Mouse (Mus musculus) forebrain, postnatal 0 days (tissue): Measurements from ENCODE around the gene Ddx3y. TPM values are rescaled to one million over a fixed set of nuclear protein-coding genes. Genes with fewer than 3 reads are reported as not detected.

ENCODE experiments used
- ATAC-seq: fragments of 200-750 bp; cut with Nextera tagmentation; 2 replicates; pipeline ENCODE4 v1.8.0; 2017; ENCODE audit warnings: mild to moderate bottlenecking, moderate library complexity
- DNase-seq: peaks from one replicate; pipeline ENCODE4 v3.0.0-alpha.2; 2015
- H3K27ac ChIP-seq: fragments of 300-500 bp; sonication (generic); 2 replicates; pipeline ENCODE4 v1.5.1; 2014; ENCODE audit warnings: low read depth, mild to moderate bottlenecking, antibody characterized with exemption, low read length, moderate library complexity, mixed read lengths
- H3K27me3 ChIP-seq: fragments of 300-500 bp; sonication (generic); 2 replicates; pipeline ENCODE4 v1.6.1; 2014; ENCODE audit warnings: mild to moderate bottlenecking, low read length, mixed read lengths; ENCODE audit not compliant: insufficient read depth
- H3K36me3 ChIP-seq: fragments of 300-500 bp; sonication (generic); 2 replicates; pipeline ENCODE4 v1.6.1; 2014; ENCODE audit warnings: mild to moderate bottlenecking, moderate library complexity; ENCODE audit not compliant: insufficient read depth
- H3K4me1 ChIP-seq: fragments of 300-500 bp; sonication (generic); 2 replicates; pipeline ENCODE4 v1.6.1; 2014; ENCODE audit warnings: antibody characterized with exemption; ENCODE audit not compliant: insufficient read depth
- H3K4me2 ChIP-seq: fragments of 300-500 bp; sonication (generic); 2 replicates; pipeline ENCODE4 v1.6.1; 2014; ENCODE audit warnings: low read depth, mild to moderate bottlenecking, moderate library complexity
- H3K4me3 ChIP-seq: fragments of 300-500 bp; sonication (generic); 2 replicates; pipeline ENCODE4 v1.5.1; 2014; ENCODE audit warnings: low read depth, low read length, mixed read lengths
- H3K9ac ChIP-seq: fragments of 300-500 bp; sonication (generic); 2 replicates; pipeline ENCODE4 v1.6.1; 2014; ENCODE audit warnings: mild to moderate bottlenecking
- H3K9me3 ChIP-seq: fragments of 300-500 bp; sonication (generic); 2 replicates; pipeline ENCODE4 v1.6.1; 2016; ENCODE audit warnings: low read length
- CTCF ChIP-seq: sonication (generic); IDR thresholded peaks from 2 replicates; pipeline ENCODE4 v1.5.1; 2016; ENCODE audit warnings: antibody characterized with exemption, control low read depth, low read depth
- WGBS: fragments of 180-500 bp; shearing (Covaris S2); extraction: QIAGEN DNeasy Blood & Tissue Kit; methylation state at CpG from one replicate; pipeline ENCODE4 v1.1.7; 2014; 5-methylcytosine and 5-hydroxymethylcytosine counted together
- polyA plus RNA-seq: library from polyadenylated mRNA; unstranded; fragments of >200 nt; fragmentation: Nextera tagmentation; extraction: Ambion mirVana; gene quantifications from 2 replicates; pipeline ENCODE4 v1.2.1, GENCODE M21; 2015
- total RNA-seq: library from RNA; depleted of rRNA; stranded (reverse); fragments of >200 nt; gene quantifications from 2 replicates; pipeline ENCODE4 v1.2.3, GENCODE M21; 2014; rRNA removed

Gene Ddx3y
- total RNA-seq: 31.9 and 34.7 TPM in 2 replicates
- polyA plus RNA-seq: 38.7 TPM in 1 of 2 replicates, not detected in the other

GRCm38 (mm10) chrY:1286171-1286795 lies at the start of gene Ddx3y:
TSS of gene Ddx3y (minus strand) at chrY:1286629.
- no peaks in the 10 kb centered on the region for H3K36me3 ChIP-seq
- H3K27me3 ChIP-seq: no peaks in the 10 kb centered on the region
- peak within 1 kb of the TSS; percentile 40 for H3K4me3 ChIP-seq
- peak within 1 kb of the TSS; percentile 27 for H3K4me2 ChIP-seq
- peak within 1 kb of the TSS; percentile 40; the same call in 1 of the 2 replicates for H3K9ac ChIP-seq
- H3K4me1 ChIP-seq: no peaks in the 10 kb centered on the region
- DNase-seq (peak; percentile 81), ATAC-seq (peak; percentile 98)
- H3K27ac ChIP-seq: peak within 1 kb of the TSS; percentile 50; the same call in 1 of the 2 replicates
- no peak for TF ChIP-seq CTCF
- WGBS: 1% methylated on average over 30 of the region's 31 CpGs
- no peaks in the 10 kb centered on the region for H3K9me3 ChIP-seq

DNA sequence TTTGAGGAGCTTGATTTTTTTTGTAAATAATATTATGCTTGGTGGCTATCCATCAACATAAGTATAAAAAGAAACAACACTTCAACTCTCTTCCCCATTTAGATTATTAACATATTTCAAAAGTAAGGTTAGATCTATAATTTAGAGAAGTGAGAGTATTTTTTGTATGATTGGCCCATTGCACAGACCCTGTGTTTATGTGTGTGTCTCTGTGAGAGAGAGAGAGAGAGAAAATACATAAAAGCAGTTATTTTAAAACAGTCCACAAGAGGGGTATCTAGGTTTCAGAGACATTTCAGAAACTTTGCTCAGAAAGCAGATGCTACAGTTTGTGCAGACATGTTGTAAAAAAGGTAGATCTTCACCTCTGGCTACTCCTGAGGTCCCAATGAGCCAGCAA lies 7.3 kb upstream of the Ddx3y start:
- no peak overlapping the region for H3K4me2 ChIP-seq
- no peaks in the 10 kb centered on the region for H3K4me1 ChIP-seq
- H3K4me3 ChIP-seq: no peak overlapping the region
- H3K36me3 ChIP-seq: no peaks in the 10 kb centered on the region
- H3K9ac ChIP-seq: no peak overlapping the region
- no peak for TF ChIP-seq CTCF
- ATAC-seq (no peak), DNase-seq (no peak)
- no peaks in the 10 kb centered on the region for H3K9me3 ChIP-seq
- no peak overlapping the region for H3K27ac ChIP-seq
- no peaks in the 10 kb centered on the region for H3K27me3 ChIP-seq

- peak; percentile 0 for DNase-seq
- 10% methylated on average over 11 of the region's 12 CpGs for WGBS
- ATAC-seq: no peak
- Histone ChIP-seq H3K27ac (peak overlapping the region; percentile 50; the same call in 1 of the 2 replicates), H3K4me2 (peak overlapping the region; percentile 19; the same call in 1 of the 2 replicates), H3K4me3 (peak overlapping the region; percentile 40), H3K27me3 (no peaks in the 10 kb centered on the region), H3K36me3 (no peaks in the 10 kb centered on the region), H3K4me1 (no peaks in the 10 kb centered on the region), H3K9me3 (no peaks in the 10 kb centered on the region), H3K9ac (peak overlapping the region; percentile 40; the same call in 1 of the 2 replicates)
- TF ChIP-seq CTCF: no peak
Measured at GRCm38 (mm10) chrY:1285735-1286134, 694 bp downstream of the Ddx3y start.

DNA sequence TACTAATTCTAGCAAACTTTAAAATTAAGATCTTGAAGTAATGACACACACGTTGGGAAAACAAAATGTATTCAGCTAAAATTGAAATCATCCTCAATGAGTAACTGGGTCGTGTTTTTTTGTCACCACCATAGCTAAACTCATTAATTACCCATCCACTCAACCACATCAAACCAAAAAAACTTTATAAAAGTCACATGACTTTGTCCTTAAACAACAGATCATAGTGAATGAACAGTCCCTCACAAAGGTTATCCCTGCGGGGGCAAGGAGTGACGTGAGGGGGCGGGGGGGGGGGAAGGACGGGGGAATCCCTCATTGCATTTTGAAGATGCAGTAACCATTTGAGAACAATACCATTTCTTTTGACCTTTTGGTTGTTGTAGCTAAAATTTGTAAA lies 40.3 kb downstream of the Ddx3y start:
- 0 out of 2 replicates have a peak overlapping the region, but pooled peaks have one; percentile 10 for H3K4me2 ChIP-seq

GRCm38 (mm10) chrY:1245426-1245863 lies 41.0 kb downstream of the Ddx3y start, which contains the start of gene Uty:
TSS of gene Uty (minus strand) at chrY:1245759.
- WGBS: 0% methylated on average over 12 of the region's 21 CpGs
- DNase-seq: peak; percentile 75
- no peak for TF ChIP-seq CTCF
- Histone ChIP-seq H3K27me3 (no peaks in the 10 kb centered on the region), H3K4me3 (peak within 1 kb of the TSS; percentile 40), H3K36me3 (no peaks in the 10 kb centered on the region), H3K4me2 (peak within 1 kb of the TSS; percentile 41), H3K27ac (peak within 1 kb of the TSS; percentile 67), H3K9ac (peak within 1 kb of the TSS; percentile 39; the same call in 1 of the 2 replicates), H3K9me3 (no peaks in the 10 kb centered on the region), H3K4me1 (no peaks in the 10 kb centered on the region)
- ATAC-seq: peak; percentile 97

More for the DNA sequence above, 40.3 kb downstream of the Ddx3y start:
- Histone ChIP-seq H3K9me3 (no peaks in the 10 kb centered on the region), H3K27ac (no peak overlapping the region), H3K36me3 (no peaks in the 10 kb centered on the region), H3K4me1 (no peaks in the 10 kb centered on the region), H3K27me3 (no peaks in the 10 kb centered on the region), H3K9ac (no peak overlapping the region), H3K4me3 (peak overlapping the region; percentile 40; the same call in 1 of the 2 replicates)
- no peak for DNase-seq
- no peak for ATAC-seq
- no peak for TF ChIP-seq CTCF
- WGBS: 33% methylated on average over 3 of the region's 6 CpGs

DNA sequence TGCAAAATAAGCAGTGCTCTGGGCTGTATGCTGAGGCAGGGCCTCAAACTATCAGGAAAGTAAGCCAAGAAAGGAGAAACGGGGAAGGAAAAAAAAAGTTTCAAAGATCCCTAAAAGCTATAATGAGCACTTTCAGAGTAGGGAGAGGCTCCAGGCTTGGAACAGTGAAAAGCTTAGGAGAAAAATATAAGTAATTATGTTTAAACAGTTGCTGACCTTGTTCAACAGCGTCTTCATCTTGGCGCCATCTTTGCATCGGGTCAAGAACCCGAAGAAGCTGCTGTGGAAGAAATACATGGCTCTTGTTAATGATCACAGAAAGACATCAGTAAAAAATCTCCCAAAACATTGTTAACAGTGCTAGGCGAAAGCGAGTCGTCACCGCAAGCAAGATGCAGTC lies 41.5 kb downstream of the Ddx3y start:
- Histone ChIP-seq H3K4me3 (peak overlapping the region; percentile 40), H3K27ac (peak overlapping the region; percentile 67), H3K9me3 (no peaks in the 10 kb centered on the region), H3K27me3 (no peaks in the 10 kb centered on the region), H3K4me1 (no peaks in the 10 kb centered on the region), H3K36me3 (no peaks in the 10 kb centered on the region), H3K4me2 (peak overlapping the region; percentile 41), H3K9ac (peak overlapping the region; percentile 39; the same call in 1 of the 2 replicates)
- 0% methylated on average over 9 of the region's 9 CpGs for WGBS
- ATAC-seq (no peak), DNase-seq (no peak)
- no peak for TF ChIP-seq CTCF

DNA sequence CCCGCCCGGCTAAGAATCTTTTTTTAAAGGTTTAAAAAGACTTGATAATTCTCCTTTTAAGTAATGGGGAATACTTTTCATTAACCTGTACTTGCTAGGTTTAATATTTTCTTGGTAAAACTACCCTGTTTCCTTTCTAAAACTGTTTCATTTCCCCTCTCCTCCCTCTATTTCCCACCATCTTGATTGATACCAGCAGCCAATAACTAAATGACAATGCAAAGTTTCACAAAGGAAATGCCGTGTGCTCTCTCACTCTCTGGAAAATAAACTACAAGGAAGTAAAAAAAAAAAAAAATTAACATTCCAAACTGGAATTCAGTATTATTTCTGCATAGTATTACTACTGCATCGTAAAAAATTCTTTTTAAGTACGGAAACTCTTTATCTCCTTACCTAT lies 42.0 kb downstream of the Ddx3y start:
- Histone ChIP-seq H3K36me3 (no peaks in the 10 kb centered on the region), H3K4me3 (peak overlapping the region; percentile 40), H3K9me3 (no peaks in the 10 kb centered on the region), H3K4me2 (peak overlapping the region; percentile 41), H3K4me1 (no peaks in the 10 kb centered on the region), H3K27ac (no peak overlapping the region), H3K9ac (no peak overlapping the region), H3K27me3 (no peaks in the 10 kb centered on the region)
- WGBS: 55% methylated on average over 5 of the region's 5 CpGs
- TF ChIP-seq CTCF: no peak
- ATAC-seq (no peak), DNase-seq (no peak)
